Mouse (Mus musculus): Measurements from ENCODE around the gene Rbm6. TPM values are rescaled to one million over a fixed set of nuclear protein-coding genes. Genes with fewer than 3 reads are reported as not detected.

The Rbm6 gene
- polyA plus RNA-seq (2016; fragmentation: Nextera tagmentation; extraction: Ambion mirVana), result 121 TPM in 2 replicates

DNA sequence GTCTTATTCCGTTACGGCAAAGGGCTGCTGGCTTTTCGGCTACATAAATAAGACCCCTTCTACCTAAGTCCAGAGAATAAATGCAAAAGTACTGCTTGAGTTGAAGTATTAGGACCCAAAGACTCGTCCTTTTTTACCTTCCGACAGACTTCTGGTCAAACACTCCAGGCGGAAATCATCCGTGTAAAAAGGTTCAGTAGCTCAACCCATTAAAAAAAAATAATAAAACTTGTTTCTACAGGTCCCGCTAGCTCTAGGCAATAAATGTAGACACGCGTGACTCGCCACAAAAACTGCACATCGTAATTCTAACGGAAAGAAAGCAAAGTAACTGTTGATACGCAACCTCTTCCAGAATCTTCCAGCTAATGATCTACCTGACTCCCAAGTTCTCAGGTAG, at the start of gene Rbm6:
Gene Rbm6 (minus strand): TSS at position 101 of the 400 bp plus-strand sequence.
- Histone ChIP-seq H3K27me3 (replicated peaks) (no peaks in the 10 kb centered on the region), H3K4me3 (peak within 1 kb of the TSS; percentile 98), H3K27ac (peak within 1 kb of the TSS; percentile 92), H3K4me2 (replicated peaks) (peak within 1 kb of the TSS; percentile 70), H3K9me3 (no peaks in the 10 kb centered on the region), H3K36me3 (peaks cover 3% of the 10 kb centered on the region; the same call in 1 of the 2 replicates), H3K9ac (peak within 1 kb of the TSS; percentile 99), H3K4me1 (peaks cover 9% of the 10 kb centered on the region)
- WGBS, result 13% methylated on average over 14 of the region's 14 CpGs
- no peak for ATAC-seq (ENCODE audit: low FRiP score, low read depth)

DNA sequence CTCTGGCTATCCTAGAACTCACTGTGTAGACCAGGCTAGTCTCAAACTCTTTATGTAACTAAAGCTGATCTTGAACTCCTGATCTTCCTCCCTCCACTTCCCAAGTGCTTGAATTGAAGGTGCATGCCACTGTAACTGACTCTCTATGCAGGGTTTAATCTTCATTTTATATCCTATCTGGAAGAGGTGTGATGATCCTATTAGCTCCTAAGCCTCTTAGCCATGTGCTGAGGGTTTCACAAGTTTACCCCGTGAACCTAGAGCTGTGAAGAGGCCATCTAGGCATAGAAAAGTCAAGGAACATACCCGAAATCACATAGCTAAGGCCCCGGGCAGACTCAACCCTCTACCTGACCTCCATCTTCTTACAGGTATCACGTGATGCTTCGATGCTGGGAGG, 46.4 kb upstream of the Rbm6 start:
- no peak overlapping the region for H3K27ac ChIP-seq
- H3K9me3 ChIP-seq, result no peaks in the 10 kb centered on the region
- no peak for ATAC-seq (ENCODE audit: low FRiP score, low read depth)
- no peak overlapping the region for H3K9ac ChIP-seq
- no peaks in the 10 kb centered on the region for H3K27me3 ChIP-seq (replicated peaks)
- WGBS, result 89% methylated on average over 5 of the region's 5 CpGs
- no peak overlapping the region for H3K4me2 ChIP-seq (replicated peaks)
- no peaks in the 10 kb centered on the region for H3K36me3 ChIP-seq
- H3K4me3 ChIP-seq, result no peak overlapping the region
- H3K4me1 ChIP-seq, result peaks cover 11% of the 10 kb centered on the region

DNA sequence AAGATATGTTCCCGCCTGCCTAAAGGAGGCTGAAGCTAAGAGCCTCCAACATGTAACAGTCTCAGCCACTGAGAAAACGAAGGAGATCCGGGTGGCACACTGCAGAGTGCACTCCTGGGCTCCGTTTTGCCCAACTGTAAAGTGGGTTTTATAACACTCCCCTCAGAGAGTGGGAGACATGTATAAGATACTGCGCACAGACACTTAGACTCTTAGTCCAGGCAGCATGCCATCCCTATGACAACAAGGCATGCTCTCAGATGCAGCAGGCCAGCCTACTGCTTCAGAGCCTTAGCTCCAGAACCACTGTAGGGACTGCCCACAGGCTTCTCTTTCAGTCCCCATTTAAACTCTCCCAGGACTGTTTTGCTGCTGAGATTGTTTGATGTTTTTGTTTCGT, 45.8 kb upstream of the Rbm6 start:
- no peaks in the 10 kb centered on the region for H3K27me3 ChIP-seq (replicated peaks)
- no peak overlapping the region for H3K27ac ChIP-seq
- 82% methylated on average over 6 of the region's 6 CpGs for WGBS
- H3K36me3 ChIP-seq, result no peaks in the 10 kb centered on the region
- H3K4me3 ChIP-seq, result no peak overlapping the region
- H3K4me1 ChIP-seq, result peaks cover 11% of the 10 kb centered on the region
- no peak overlapping the region for H3K4me2 ChIP-seq (replicated peaks)
- no peaks in the 10 kb centered on the region for H3K9me3 ChIP-seq
- ATAC-seq (ENCODE audit: low FRiP score, low read depth), result no peak
- no peak overlapping the region for H3K9ac ChIP-seq

DNA sequence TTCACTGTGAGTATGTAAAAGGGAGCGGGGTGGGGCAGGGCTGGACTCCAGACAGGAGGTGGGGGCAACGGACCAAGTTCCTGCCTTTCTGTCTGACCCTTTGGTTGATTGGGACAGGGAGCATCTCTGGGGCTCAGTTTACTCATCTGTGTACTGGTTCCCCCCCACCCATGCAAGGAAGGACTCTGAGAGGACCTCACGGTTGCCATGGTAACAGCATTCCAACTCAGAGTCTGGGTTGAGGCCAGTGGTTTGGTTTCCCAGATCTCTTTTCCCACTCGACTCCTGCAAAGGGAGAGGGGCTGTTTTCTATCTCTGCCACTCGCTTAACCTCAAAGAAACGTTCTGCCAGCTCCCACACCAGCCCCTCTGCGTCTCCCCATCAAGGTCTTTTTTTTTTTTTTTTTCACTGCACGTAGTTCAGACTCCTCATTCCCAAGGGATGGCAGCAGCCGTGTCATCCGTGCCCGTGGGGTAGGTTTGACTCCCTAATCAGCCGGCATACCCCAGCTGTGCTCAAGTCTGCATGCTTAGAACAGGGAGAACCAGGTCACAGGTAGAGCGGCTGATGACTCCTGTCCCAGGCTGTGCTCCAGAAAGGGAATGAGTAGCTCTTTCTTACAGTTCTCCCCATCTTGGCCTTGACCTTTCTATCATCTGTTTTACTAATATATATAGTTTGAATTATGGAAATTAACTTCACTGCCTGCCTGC, 45.0 kb upstream of the Rbm6 start:
- WGBS, result 46% methylated on average over 13 of the region's 13 CpGs
- no peak overlapping the region for H3K27ac ChIP-seq
- H3K9me3 ChIP-seq, result no peaks in the 10 kb centered on the region
- H3K4me1 ChIP-seq, result peaks cover 11% of the 10 kb centered on the region
- no peaks in the 10 kb centered on the region for H3K36me3 ChIP-seq
- no peaks in the 10 kb centered on the region for H3K27me3 ChIP-seq (replicated peaks)
- no peak overlapping the region for H3K4me3 ChIP-seq
- no peak overlapping the region for H3K4me2 ChIP-seq (replicated peaks)
- no peak overlapping the region for H3K9ac ChIP-seq
- no peak for ATAC-seq (ENCODE audit: low FRiP score, low read depth)

DNA sequence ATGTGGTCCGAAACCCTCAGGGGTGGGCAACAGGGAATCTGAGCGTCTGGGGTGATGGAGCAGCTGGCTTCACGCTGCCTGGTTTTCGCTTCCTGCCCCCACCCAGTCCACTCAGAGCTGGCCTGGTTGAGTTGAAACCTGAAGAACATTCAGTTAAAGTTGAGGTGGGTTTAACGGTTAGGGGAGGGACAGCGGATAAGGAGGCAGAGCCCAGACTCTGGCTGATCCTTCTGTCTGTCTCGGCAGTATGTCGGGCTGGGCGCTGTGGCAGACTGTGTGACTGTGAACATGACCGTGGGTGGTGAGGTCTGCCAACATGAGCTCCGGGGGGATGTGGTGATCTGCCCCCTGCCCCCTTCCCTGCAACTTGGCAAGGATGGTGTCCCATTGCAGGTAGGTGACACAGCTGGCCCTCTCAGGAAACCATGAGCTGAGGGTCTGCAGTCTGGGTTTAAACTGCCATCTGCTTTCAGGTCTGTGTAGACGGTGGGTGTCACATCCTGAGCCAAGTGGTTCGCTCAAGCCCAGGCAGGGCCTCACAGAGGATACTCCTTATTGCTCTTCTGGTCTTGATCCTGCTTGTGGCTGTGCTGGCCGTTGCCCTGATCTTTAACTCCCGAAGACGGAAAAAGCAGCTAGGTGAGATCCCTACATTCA, 41.9 kb upstream of the Rbm6 start:
- Histone ChIP-seq H3K27me3 (replicated peaks) (no peaks in the 10 kb centered on the region), H3K27ac (no peak overlapping the region)
- 83% methylated on average over 16 of the region's 16 CpGs for WGBS

DNA sequence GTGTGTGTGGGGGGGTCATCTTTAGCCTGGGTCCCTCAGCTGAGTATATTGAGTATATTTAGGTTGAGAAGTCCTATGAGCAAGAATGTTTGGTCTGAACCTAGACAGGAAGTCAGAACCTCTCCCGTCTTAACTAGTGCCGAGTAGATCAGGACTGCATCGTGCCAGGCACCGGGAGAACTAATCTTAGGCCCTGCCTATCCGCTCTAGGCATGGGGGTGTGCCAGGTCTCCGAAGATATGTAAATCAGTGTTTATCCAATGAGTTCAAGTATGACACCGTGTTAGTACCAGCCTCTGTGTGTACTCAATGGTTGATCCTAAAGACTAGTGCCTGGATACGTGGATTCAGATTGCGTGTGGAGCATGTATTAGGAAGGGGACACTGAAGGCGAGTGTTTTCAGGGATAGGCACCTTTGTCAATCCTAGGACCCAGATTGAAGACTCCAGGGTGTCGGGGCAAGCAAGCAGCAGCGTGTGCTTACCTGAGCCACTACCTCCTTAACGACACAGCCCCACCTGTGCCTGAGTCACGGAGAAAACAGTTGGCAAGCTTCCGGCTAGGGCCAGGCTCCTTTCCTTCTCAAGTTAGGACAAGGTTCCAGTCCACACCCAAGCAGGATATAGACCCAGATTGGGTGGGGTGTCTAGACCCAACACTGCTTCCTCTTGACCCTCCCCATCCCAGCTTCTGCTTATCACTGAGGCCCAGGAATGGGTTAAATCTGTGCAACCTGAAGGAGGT, 37.2 kb upstream of the Rbm6 start:
- Histone ChIP-seq H3K9me3 (no peaks in the 10 kb centered on the region), H3K36me3 (no peaks in the 10 kb centered on the region), H3K4me3 (no peak overlapping the region), H3K27ac (no peak overlapping the region), H3K4me1 (peaks cover 15% of the 10 kb centered on the region), H3K4me2 (replicated peaks) (no peak overlapping the region), H3K27me3 (replicated peaks) (0 out of 2 replicates have a peak, but pooled peaks cover 3% of the 10 kb centered on the region), H3K9ac (no peak overlapping the region)
- WGBS, result 92% methylated on average over 15 of the region's 15 CpGs
- ATAC-seq (ENCODE audit: low FRiP score, low read depth), result no peak

More for the DNA sequence above, 41.9 kb upstream of the Rbm6 start:
- H3K9ac ChIP-seq, result 0 out of 2 replicates have a peak overlapping the region, but pooled peaks have one; percentile 3
- peaks cover 11% of the 10 kb centered on the region for H3K4me1 ChIP-seq
- no peak overlapping the region for H3K4me2 ChIP-seq (replicated peaks)
- no peaks in the 10 kb centered on the region for H3K9me3 ChIP-seq
- no peaks in the 10 kb centered on the region for H3K36me3 ChIP-seq
- no peak overlapping the region for H3K4me3 ChIP-seq
- ATAC-seq (ENCODE audit: low FRiP score, low read depth), result no peak

DNA sequence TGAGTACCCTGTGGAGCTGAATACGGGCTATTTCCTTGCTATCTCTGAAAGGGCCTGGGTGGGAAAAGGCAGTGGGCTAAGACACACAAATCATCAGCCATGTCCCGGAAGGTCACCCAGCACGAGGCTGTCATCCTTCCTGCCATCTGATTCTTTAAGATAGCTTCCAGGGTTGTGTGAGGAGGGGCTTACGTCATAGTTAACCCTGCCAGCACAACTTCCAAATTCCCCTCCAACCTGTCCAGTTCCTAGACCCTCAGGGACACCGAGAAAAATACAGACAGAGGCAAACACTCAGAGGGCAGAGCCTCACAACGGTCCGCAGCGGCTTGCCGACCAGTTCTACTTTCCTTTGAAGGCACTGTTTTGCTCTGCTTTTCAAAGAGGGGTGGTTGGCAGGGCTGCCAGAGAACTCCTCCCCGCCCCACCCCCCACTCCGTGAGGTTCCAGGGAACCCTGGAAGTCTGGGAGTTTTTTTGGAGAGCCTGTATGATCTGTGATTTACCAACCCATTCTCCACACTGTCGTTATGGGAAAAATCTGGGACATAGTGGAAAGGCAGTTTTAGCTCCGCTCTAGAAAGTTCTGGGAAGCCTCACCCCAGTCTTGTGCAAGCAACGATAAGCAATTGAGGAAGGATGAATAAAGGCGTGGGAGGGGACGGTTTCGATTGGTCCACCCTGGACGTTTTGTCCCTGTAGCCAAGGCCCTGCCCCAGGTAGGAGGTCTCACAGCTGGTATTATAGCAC, 35.5 kb upstream of the Rbm6 start:
- Histone ChIP-seq H3K4me3 (no peak overlapping the region), H3K9me3 (no peaks in the 10 kb centered on the region), H3K27ac (no peak overlapping the region), H3K9ac (no peak overlapping the region), H3K27me3 (replicated peaks) (0 out of 2 replicates have a peak, but pooled peaks cover 3% of the 10 kb centered on the region), H3K4me1 (peaks cover 15% of the 10 kb centered on the region), H3K4me2 (replicated peaks) (peak overlapping the region; percentile 26), H3K36me3 (no peaks in the 10 kb centered on the region)
- ATAC-seq (ENCODE audit: low FRiP score, low read depth), result no peak
- WGBS, result 17% methylated on average over 18 of the region's 18 CpGs

DNA sequence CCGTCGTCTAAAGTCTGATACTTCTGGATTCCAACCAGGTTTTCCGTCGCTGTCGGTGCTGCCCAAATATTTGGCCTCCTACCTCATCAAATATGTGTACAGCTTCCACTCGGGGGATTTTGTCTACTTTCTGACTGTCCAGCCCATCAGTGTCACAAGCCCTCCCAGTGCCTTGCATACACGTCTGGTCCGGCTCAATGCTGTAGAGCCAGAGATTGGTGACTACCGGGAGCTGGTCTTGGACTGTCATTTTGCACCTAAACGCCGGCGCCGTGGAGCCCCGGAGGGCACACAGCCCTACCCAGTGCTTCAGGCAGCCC, 34.7 kb upstream of the Rbm6 start:
- no peak for ATAC-seq (ENCODE audit: low FRiP score, low read depth)
- H3K9ac ChIP-seq, result no peak overlapping the region
- no peaks in the 10 kb centered on the region for H3K36me3 ChIP-seq
- 0 out of 2 replicates have a peak, but pooled peaks cover 3% of the 10 kb centered on the region for H3K27me3 ChIP-seq (replicated peaks)
- H3K4me2 ChIP-seq (replicated peaks), result no peak overlapping the region
- no peak overlapping the region for H3K4me3 ChIP-seq
- no peak overlapping the region for H3K27ac ChIP-seq
- WGBS, result 86% methylated on average over 14 of the region's 14 CpGs
- peaks cover 15% of the 10 kb centered on the region for H3K4me1 ChIP-seq
- no peaks in the 10 kb centered on the region for H3K9me3 ChIP-seq

DNA sequence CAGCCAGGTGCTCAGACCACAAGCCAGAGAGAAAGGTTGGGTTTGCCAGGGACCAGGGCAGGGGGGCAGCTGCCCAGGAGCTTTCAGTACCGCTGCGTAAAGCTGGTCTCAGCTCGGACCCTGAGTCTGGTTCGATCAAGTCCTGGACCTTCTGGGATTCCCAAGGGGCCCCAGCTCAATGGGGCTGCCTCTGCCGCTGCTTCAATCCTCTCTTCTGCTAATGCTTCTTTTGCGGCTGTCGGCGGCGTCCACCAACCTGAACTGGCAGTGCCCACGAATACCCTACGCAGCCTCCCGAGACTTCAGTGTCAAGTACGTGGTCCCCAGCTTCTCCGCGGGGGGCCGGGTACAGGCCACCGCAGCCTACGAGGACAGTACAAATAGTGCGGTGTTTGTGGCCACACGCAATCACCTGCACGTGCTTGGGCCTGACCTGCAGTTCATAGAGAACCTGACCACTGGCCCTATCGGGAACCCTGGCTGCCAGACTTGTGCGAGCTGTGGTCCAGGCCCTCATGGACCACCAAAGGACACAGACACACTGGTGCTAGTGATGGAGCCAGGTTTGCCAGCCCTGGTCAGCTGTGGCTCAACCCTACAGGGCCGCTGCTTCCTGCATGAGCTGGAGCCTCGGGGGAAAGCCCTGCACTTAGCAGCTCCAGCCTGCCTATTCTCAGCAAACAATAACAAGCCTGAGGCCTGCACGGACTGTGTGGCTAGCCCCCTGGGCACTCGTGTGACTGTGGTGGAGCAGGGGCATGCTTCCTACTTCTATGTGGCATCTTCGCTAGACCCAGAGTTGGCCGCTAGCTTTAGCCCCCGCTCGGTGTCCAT, 34.1 kb upstream of the Rbm6 start:
- H3K9ac ChIP-seq, result peak overlapping the region; percentile 54
- H3K27me3 ChIP-seq (replicated peaks), result 0 out of 2 replicates have a peak, but pooled peaks cover 3% of the 10 kb centered on the region
- H3K27ac ChIP-seq, result no peak overlapping the region
- H3K4me1 ChIP-seq, result peaks cover 15% of the 10 kb centered on the region
- no peak for ATAC-seq (ENCODE audit: low FRiP score, low read depth)
- H3K4me3 ChIP-seq, result peak overlapping the region; percentile 29; the same call in 1 of the 2 replicates
- no peaks in the 10 kb centered on the region for H3K36me3 ChIP-seq
- H3K4me2 ChIP-seq (replicated peaks), result peak overlapping the region; percentile 63
- no peaks in the 10 kb centered on the region for H3K9me3 ChIP-seq
- WGBS, result 48% methylated on average over 31 of the region's 31 CpGs

DNA sequence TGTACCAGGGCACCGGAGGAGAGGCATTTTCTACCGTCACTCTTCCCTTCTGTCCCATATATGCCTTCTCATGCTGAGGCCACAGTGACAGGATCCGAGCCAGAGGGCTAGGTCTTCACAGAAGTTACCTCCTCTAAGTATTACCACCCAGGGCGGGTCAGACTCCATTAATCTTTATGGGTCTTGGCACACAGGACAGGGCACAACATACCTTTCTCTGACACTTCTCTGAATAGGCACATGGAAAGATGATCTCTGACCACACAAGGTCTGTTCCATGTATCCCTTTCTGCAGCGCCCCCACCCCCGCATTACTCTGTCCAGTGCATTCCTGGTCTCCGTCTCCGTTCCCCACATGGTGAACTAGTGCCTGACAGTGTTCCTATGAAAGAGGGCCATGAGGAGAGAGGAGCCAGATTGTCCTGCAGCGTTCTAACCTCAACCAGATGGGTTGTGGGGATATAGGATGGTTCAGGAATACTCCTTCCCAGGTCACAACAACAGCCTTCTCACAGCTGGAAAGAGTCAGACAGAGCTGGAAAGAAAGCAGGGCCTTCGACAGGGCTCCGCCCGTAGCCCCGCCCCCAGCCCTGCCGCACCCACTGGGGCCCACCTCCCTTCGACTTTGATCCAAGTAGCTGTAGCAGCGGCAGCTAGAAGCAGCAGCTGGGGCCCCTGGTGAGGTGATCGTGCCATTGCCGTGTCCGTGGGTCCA, 33.4 kb upstream of the Rbm6 start, which contains the start of gene Mst1r:
Gene Mst1r (plus strand): TSS at position 622 of the 715 bp plus-strand sequence.
- H3K4me1 ChIP-seq, result peaks cover 18% of the 10 kb centered on the region
- peak within 1 kb of the TSS; percentile 29; the same call in 1 of the 2 replicates for H3K4me3 ChIP-seq
- H3K36me3 ChIP-seq, result no peaks in the 10 kb centered on the region
- H3K9ac ChIP-seq, result peak within 1 kb of the TSS; percentile 54
- H3K4me2 ChIP-seq (replicated peaks), result peak within 1 kb of the TSS; percentile 63
- 20% methylated on average over 19 of the region's 19 CpGs for WGBS
- H3K9me3 ChIP-seq, result no peaks in the 10 kb centered on the region
- peaks cover 9% of the 10 kb centered on the region for H3K27me3 ChIP-seq (replicated peaks)
- ATAC-seq (ENCODE audit: low FRiP score, low read depth), result no peak
- no peak within 1 kb of the TSS for H3K27ac ChIP-seq

Data from neural tube, embryonic 12.5 days (tissue).